Mouse (Mus musculus) neural tube, embryonic 11.5 days (tissue): Measurements from ENCODE around the gene Arpc2. TPM values are rescaled to one million over a fixed set of nuclear protein-coding genes. Genes with fewer than 3 reads are reported as not detected.

ENCODE experiments used
- ATAC-seq: fragments of 200-750 bp; cut with Nextera tagmentation; 2 replicates; pipeline ENCODE4 v1.8.0; 2017; ENCODE audit warnings: moderate number of reproducible peaks, mild to moderate bottlenecking, moderate TSS enrichment, moderate library complexity; ENCODE audit not compliant: insufficient read depth, low FRiP score, low TSS enrichment
- DNase-seq: peaks from one replicate; pipeline ENCODE4 v3.0.0-alpha.2; 2015; ENCODE audit warnings: low spot score
- H3K27ac ChIP-seq: fragments of 300-500 bp; sonication (generic); 2 replicates; pipeline ENCODE4 v1.5.1; 2014; ENCODE audit warnings: low read depth, mild to moderate bottlenecking, low read length
- H3K27me3 ChIP-seq: fragments of 300-500 bp; sonication (generic); 2 replicates; pipeline ENCODE4 v1.6.1; 2014; ENCODE audit warnings: mild to moderate bottlenecking, low read length, mixed read lengths; ENCODE audit not compliant: control insufficient read depth, insufficient read depth
- H3K36me3 ChIP-seq: fragments of 300-500 bp; sonication (generic); 2 replicates; pipeline ENCODE4 v1.6.1; 2014; ENCODE audit warnings: mild to moderate bottlenecking, low read length, moderate library complexity, mixed read lengths; ENCODE audit not compliant: control insufficient read depth, insufficient read depth
- H3K4me1 ChIP-seq: fragments of 300-500 bp; sonication (generic); 2 replicates; pipeline ENCODE4 v1.6.1; 2014; ENCODE audit warnings: low read length, mixed read lengths; ENCODE audit not compliant: control insufficient read depth, insufficient read depth
- H3K4me2 ChIP-seq: fragments of 300-500 bp; sonication (generic); 2 replicates; pipeline ENCODE4 v1.6.1; 2014; ENCODE audit warnings: low read depth, mild to moderate bottlenecking, moderate library complexity
- H3K4me3 ChIP-seq: fragments of 300-500 bp; sonication (generic); 2 replicates; pipeline ENCODE4 v1.5.1; 2014; ENCODE audit warnings: low read depth, low read length
- H3K9ac ChIP-seq: fragments of 300-500 bp; sonication (generic); 2 replicates; pipeline ENCODE4 v1.6.1; 2014; ENCODE audit warnings: mild to moderate bottlenecking, low read length
- H3K9me3 ChIP-seq: fragments of 300-500 bp; sonication (generic); 2 replicates; pipeline ENCODE4 v1.6.1; 2016; ENCODE audit warnings: low read length; ENCODE audit not compliant: control insufficient read depth
- WGBS: fragments of 180-500 bp; shearing (Covaris S2); extraction: QIAGEN DNeasy Blood & Tissue Kit; methylation state at CpG from one replicate; pipeline ENCODE4 v1.1.7; 2014; 5-methylcytosine and 5-hydroxymethylcytosine counted together
- polyA plus RNA-seq: library from polyadenylated mRNA; unstranded; fragments of >200 nt; fragmentation: Nextera tagmentation; extraction: Ambion mirVana; gene quantifications from 2 replicates; pipeline ENCODE4 v1.2.1, GENCODE M21; 2014

Gene Arpc2
- polyA plus RNA-seq, 1 experiment from 2014 or later: 318 TPM

DNA sequence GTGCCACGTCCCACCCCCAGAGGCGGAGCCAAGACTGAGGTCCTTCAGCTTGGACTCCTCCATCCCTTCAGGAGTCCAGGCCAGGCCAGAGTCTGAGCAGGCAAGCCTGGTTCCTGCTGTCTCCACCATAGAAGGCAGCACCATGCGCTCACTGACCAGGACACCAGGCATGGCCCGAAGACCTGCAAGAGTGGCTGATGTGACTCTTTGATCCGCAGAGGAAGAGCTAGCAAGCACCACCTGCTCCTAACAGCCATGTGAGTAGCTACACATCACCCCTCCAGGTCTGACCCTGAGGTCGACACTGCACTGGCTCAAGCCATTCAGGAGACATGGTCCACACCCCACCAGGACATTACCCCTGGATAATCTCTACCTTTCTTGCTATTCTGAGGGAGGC lies 41.2 kb downstream of the Arpc2 start:
- DNase-seq (no peak), ATAC-seq (no peak)
- WGBS: 66% methylated on average over 6 of the region's 6 CpGs
- Histone ChIP-seq H3K9ac (no peak overlapping the region), H3K27me3 (no peaks in the 10 kb centered on the region), H3K9me3 (no peaks in the 10 kb centered on the region), H3K27ac (no peak overlapping the region), H3K4me2 (no peak overlapping the region), H3K4me3 (no peak overlapping the region), H3K36me3 (peaks cover 4% of the 10 kb centered on the region), H3K4me1 (no peaks in the 10 kb centered on the region)

DNA sequence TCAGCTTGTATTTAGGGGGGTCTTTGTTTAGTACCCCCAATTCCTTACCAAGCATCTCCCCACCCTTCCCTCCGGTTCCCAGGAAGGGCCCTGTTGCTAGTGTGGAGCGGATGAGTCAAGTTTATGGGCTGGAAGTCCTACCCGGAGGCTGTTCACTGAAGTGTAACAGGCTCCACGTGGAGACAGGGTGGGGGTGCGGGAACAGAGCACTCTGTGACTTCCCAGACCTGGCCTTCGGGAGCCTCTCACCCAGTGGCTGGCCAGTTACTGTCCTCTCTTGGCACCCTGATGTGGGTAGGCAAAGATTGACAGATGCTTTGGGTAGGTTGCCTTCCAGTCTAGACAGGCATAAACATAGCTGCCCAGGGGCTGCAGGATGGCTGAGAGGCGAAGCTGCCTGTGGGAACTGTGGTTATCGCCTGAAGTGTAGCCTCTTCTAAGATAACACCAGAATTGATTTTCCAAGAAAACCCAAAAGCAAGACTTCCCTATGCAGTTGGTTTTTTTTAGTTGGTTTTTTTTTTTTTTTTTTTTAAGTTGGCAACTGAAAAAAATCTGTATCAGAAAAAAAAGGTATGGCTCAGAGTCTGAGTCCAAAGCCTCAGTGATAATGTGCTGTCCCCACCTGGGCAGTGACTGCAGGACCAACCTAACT lies 42.1 kb downstream of the Arpc2 start:
- H3K9ac ChIP-seq: no peak overlapping the region
- ATAC-seq (no peak), DNase-seq (no peak)
- no peaks in the 10 kb centered on the region for H3K27me3 ChIP-seq
- H3K4me3 ChIP-seq: no peak overlapping the region
- 58% methylated on average over 8 of the region's 8 CpGs for WGBS
- H3K4me2 ChIP-seq: no peak overlapping the region
- H3K27ac ChIP-seq: no peak overlapping the region
- peaks cover 6% of the 10 kb centered on the region for H3K36me3 ChIP-seq
- no peaks in the 10 kb centered on the region for H3K9me3 ChIP-seq
- no peaks in the 10 kb centered on the region for H3K4me1 ChIP-seq

DNA sequence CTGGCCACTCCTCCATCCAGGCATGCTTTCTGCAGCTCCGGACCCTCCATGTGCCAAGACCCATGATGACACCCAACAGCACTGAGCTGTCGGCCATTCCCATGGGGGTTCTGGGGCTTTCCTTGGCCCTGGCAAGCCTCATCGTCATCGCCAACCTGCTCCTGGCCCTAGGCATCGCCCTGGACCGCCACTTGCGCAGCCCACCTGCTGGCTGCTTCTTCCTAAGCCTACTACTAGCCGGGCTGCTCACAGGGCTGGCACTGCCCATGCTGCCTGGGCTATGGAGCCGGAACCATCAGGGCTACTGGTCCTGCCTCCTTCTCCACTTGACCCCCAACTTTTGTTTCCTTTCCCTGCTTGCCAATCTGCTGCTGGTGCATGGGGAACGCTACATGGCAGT lies 42.7 kb downstream of the Arpc2 start, which contains the start of gene Gpbar1:
TSS of gene Gpbar1 (plus strand) at position 13 of the 400 bp plus-strand sequence.
- no peak within 1 kb of the TSS for H3K27ac ChIP-seq
- H3K4me1 ChIP-seq: 0 out of 2 replicates have a peak, but pooled peaks cover under 1% of the 10 kb centered on the region
- H3K9me3 ChIP-seq: no peaks in the 10 kb centered on the region
- no peak within 1 kb of the TSS for H3K4me3 ChIP-seq
- ATAC-seq (no peak), DNase-seq (no peak)
- 89% methylated on average over 10 of the region's 10 CpGs for WGBS
- no peak within 1 kb of the TSS for H3K4me2 ChIP-seq
- H3K36me3 ChIP-seq: peaks cover 8% of the 10 kb centered on the region
- H3K9ac ChIP-seq: no peak within 1 kb of the TSS
- no peaks in the 10 kb centered on the region for H3K27me3 ChIP-seq

DNA sequence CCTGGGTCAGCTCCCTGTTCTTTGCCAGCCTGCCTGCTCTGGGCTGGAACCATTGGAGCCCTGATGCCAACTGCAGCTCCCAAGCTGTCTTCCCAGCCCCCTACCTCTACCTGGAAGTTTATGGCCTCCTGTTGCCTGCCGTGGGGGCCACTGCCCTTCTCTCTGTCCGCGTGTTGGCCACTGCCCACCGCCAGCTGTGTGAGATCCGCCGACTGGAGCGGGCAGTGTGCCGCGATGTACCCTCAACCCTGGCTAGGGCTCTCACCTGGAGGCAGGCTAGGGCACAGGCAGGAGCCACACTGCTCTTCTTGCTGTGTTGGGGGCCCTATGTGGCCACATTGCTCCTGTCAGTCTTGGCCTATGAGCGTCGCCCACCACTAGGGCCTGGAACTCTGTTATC lies 43.1 kb downstream of the Arpc2 start:
- Histone ChIP-seq H3K4me3 (no peak overlapping the region), H3K9me3 (no peaks in the 10 kb centered on the region), H3K4me1 (peaks cover 4% of the 10 kb centered on the region; the same call in 1 of the 2 replicates), H3K27ac (no peak overlapping the region), H3K9ac (no peak overlapping the region), H3K36me3 (peaks cover 8% of the 10 kb centered on the region), H3K4me2 (no peak overlapping the region), H3K27me3 (no peaks in the 10 kb centered on the region)
- WGBS: 88% methylated on average over 11 of the region's 11 CpGs
- no peak for ATAC-seq
- DNase-seq: no peak

DNA sequence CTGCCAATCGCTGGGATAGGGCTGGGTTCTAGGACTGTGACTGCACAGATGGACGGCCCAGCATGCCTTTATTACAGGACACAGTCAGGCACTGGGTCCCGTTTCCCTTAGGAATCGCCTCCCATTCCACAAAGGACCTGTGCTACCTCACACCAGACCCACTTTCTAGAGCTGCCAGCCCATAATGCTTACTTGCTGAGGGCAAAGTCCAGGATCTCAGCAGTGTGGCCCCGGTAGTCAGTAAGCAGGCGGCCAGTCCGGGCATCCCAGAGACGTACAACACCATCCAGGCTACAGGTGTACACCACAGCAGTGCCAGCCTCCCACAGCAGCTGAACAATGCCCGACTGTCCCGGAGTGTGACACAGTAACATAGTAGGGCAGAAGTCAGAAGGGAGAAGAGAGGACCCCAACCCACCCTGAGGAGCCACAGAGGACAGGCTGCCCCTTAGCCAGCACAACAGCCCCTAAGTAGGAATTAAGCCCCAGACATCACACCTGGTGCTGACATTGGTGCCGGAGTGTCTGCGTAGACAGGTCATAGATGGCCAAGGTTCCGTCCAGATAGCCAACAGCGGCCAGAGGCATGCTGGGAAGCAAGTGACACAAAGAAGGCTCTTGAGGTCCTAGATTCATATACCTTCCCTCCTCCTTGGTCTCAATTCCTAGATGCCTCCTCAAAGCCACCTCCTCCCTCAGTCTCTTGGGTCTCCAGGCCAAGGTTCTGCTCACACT lies 44.9 kb downstream of the Arpc2 start:
- peaks cover 8% of the 10 kb centered on the region for H3K36me3 ChIP-seq
- H3K4me3 ChIP-seq: no peak overlapping the region
- no peaks in the 10 kb centered on the region for H3K9me3 ChIP-seq
- ATAC-seq: no peak
- no peak overlapping the region for H3K27ac ChIP-seq
- H3K9ac ChIP-seq: no peak overlapping the region
- WGBS: 94% methylated on average over 14 of the region's 14 CpGs
- peaks cover 8% of the 10 kb centered on the region; the same call in 1 of the 2 replicates for H3K4me1 ChIP-seq
- no peaks in the 10 kb centered on the region for H3K27me3 ChIP-seq
- no peak overlapping the region for H3K4me2 ChIP-seq
- no peak for DNase-seq

DNA sequence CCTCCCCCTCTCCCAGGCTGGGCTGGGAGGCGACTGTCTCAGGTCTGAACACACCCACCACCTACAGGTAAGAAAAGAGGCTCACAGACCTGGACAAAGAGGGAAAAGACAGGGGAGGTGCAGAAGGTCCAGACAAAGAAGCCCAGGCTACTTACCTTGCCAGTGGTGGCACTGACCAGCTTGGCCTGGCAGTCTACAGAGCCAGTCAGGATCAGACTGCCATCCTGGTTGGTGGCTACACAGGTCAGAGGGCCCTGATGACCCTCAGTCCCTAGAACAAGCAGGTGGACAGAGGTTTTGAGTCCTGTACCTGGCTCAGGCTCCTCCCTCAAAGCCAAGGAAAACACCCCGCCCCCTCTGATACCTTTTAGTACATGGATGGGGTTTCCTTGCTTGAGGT lies 45.5 kb downstream of the Arpc2 start:
- no peak overlapping the region for H3K4me3 ChIP-seq
- H3K36me3 ChIP-seq: peaks cover 8% of the 10 kb centered on the region
- H3K9me3 ChIP-seq: no peaks in the 10 kb centered on the region
- 100% methylated on average over 2 of the region's 2 CpGs for WGBS
- H3K4me1 ChIP-seq: peaks cover 9% of the 10 kb centered on the region; the same call in 1 of the 2 replicates
- H3K4me2 ChIP-seq: no peak overlapping the region
- no peak for DNase-seq
- no peak for ATAC-seq
- no peaks in the 10 kb centered on the region for H3K27me3 ChIP-seq
- no peak overlapping the region for H3K27ac ChIP-seq
- no peak overlapping the region for H3K9ac ChIP-seq

DNA sequence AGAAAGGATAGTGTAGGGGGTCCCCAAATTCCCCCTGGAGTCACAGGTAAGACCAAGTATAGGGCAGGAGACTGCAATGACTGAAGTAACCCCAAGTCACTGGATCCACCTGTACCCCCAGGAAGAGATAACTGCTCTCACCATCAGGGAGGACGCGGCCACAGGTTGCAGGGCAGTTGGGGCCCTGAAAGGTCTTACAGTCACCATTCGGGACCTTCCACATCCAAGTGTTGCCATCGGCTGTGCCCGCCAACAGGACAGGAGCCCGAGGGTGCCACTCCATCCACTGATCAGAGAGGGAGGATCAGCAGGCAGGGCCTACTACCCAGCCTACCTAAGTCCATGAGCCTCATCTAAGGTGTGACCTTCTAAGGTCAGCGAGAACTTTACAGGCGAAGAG lies 46.0 kb downstream of the Arpc2 start:
- H3K27ac ChIP-seq: no peak overlapping the region
- H3K4me2 ChIP-seq: no peak overlapping the region
- H3K9ac ChIP-seq: no peak overlapping the region
- ATAC-seq: no peak
- WGBS: 94% methylated on average over 8 of the region's 8 CpGs
- no peaks in the 10 kb centered on the region for H3K27me3 ChIP-seq
- no peak overlapping the region for H3K4me3 ChIP-seq
- H3K4me1 ChIP-seq: peaks cover 9% of the 10 kb centered on the region; the same call in 1 of the 2 replicates
- no peak for DNase-seq
- no peaks in the 10 kb centered on the region for H3K9me3 ChIP-seq
- peaks cover 8% of the 10 kb centered on the region for H3K36me3 ChIP-seq

DNA sequence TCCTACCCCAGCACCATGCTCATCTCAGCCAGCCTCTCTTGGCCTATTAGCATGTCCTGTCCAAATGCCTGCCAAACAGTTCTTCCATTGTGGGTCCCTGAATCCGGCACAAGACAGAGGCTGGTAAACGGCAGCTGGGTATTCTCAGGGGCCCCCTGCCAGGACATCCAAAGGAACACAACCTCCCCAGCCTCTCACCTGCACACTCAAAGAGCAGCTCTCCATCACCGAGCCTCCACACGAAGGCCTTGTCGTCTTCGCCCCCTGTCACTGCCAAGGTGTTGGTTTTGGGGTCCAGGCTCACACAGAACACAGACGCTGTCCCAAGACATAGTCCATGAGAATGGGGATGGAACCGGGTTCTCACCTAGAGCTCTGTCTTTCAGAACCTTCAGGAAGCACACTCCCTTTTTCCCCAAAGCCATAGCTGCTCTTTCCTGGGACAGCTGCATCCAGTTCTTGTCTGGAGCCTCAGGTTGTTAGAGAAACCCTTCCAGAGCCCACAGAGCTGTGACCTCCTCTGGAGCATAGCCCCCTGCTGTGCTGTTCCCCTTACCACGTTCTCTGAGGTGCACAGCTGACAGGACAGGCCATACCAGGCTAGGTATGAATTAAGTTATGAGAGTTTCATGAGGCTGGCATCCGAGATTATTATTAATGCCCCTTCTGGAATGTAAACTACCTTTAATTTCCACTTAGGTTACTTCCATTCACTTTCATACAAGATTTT lies 47.2 kb downstream of the Arpc2 start:
- DNase-seq (no peak), ATAC-seq (no peak)
- Histone ChIP-seq H3K36me3 (peaks cover 8% of the 10 kb centered on the region), H3K9me3 (no peaks in the 10 kb centered on the region), H3K4me2 (no peak overlapping the region), H3K4me3 (no peak overlapping the region), H3K4me1 (peaks cover 9% of the 10 kb centered on the region; the same call in 1 of the 2 replicates), H3K27ac (no peak overlapping the region), H3K9ac (no peak overlapping the region), H3K27me3 (no peaks in the 10 kb centered on the region)
- WGBS: 87% methylated on average over 10 of the region's 10 CpGs
